Mouse (Mus musculus) adrenal gland, adult 18-20 months (tissue): ENCODE results near the gene Atp4b. TPM values are rescaled to one million over a fixed set of nuclear protein-coding genes. Genes with fewer than 3 reads are reported as not detected.

ENCODE experiments used
- DNase-seq, 2 experiments: peaks; one replicate each; pipeline ENCODE4 v3.0.0; 2021 to 2022; ENCODE audit warnings: low spot score in 2 of 2
- long read RNA-seq, 2 experiments: library from polyadenylated mRNA; stranded (forward); transcript quantifications; one replicate each; pipeline ENCODE4 v2.0.0; 2021
- total RNA-seq, 2 experiments: library from RNA; stranded (reverse); gene quantifications; 1 replicate in 1 of 2; 2 replicates in 1 of 2; pipeline ENCODE4 v1.2.3; 2021

Atp4b gene
- 1 to 10 TPM in 1 of 2 experiments, under 1 TPM in 1; 0.60 to 5.0 TPM for total RNA-seq
- long read RNA-seq, experiment 1 = 0 reads
- long read RNA-seq, experiment 2 = 0 reads

DNA sequence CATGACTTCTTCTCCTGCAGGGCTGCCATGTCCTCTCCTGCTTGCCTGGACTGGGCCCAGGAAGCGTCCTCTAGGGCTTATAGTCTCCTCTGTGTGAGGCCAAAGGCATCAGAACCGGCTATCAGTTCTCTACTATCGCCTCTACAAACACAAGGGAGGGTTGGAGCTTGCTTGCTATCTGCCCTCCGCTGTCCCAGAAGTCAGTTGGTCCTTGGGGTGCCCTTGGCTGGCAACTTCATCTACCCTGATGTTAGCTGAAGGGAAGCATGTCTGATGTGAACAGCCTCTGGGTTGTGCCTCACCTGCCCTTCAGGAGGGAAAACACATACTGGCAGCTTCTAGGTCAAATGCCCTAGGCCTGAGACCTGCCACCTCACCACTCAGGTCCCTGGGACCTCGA lies at the start of gene Atp4b:
Atp4b (minus strand) TSS at position 101 of the 400 bp plus-strand sequence.
- DNase-seq = no peak

DNA sequence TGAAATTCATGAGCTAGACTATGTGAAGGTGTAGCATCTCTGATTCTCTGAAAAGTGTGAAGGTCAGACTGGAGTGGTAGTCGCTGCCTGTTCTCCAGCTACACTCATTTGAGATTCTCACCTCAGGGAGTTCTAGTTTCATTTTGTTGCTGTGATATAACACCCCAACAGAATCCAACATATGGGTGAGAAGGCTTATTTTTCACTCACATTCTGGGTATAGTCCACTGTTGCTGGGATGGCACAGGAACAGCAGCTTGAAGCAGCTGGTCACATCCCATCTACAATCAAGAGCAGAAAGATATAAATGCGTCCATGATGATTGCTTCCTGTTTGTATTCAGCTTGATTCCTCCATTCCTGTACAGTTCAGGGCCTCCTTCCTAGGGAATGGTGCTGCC lies 45.5 kb upstream of the Atp4b start:
- no peak for DNase-seq

DNA sequence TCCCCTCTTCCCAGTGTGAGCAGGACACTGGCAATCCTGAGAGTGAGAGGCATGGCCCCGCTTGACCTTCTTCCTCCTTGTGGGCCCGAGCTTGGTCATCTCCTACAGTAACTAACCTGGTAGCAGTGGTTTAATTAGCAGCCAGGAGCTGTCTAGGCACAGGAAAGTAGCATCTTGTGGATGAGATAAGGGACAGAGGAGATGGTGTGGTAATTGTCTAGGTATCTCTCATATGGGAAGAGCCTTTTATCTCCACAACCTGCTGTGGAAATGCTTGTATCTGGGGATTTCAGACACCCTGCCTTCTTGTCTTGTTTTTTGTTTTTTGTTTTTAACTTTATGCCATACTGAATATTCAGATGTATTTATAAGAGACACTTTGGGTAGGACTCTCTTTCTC lies 40.9 kb upstream of the Atp4b start:
- no peak for DNase-seq

DNA sequence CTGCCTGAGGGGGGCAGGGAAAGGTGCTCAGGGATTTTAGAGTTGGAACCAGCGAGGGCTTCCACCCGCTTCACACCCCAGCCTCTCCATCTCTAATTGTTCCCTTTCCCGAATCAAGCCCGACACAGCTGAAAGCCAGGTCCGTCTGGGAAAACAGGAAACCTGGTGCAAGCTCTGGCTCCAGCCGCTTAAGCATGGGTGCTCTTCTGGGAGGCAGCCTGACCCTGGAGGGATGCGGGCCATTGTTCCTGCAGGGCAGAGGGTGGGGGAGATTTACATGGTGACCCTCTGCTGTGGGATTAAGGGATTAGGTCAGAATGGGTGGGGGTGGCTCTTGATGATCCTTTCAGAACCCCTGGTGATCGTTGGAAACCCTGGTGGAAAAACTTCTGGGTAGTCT lies 39.4 kb upstream of the Atp4b start:
- DNase-seq = no peak

DNA sequence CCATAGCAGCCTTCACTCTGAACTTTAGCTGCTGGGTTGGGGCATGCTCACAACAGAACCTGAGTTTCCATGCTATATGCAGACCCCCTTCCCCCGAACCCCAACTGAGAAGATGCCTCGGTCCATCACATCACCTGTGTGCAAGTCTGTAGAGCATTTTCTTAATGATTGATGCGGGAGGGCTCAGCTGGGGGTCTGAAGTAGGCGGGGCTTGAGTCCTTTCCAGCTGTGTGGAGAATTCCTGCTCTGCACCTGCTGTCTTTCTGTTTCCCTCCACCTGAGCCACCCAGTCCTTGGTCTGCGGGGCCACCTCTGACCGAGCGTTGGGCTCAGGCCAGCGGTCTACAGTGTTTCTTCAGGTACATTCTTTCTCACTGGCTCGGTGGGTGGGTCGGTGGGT lies 38.3 kb upstream of the Atp4b start, which contains the start of gene Tmem255b:
Tmem255b (plus strand) TSS at position 301 of the 400 bp plus-strand sequence.
- DNase-seq = no peak

DNA sequence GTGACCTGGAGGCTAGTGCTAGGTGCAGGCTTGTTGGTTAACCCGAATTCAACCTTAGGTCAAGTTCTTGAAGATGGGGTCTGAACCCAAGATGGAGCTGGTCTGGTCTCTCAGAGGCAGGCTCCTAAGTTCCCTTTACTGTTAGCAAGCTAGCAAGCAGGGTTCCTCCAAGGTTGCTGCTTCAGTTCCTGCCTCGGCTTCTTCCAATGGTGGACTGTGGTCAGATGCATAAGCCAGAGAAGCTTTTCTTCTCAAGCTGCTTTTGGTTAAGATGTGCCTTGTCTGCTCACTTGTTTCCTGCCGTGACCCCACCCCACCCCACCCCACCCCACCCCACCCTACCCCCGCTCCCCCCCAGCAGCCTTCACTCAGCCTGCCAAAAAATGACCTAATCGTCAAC lies 36.5 kb upstream of the Atp4b start:
- DNase-seq = no peak

DNA sequence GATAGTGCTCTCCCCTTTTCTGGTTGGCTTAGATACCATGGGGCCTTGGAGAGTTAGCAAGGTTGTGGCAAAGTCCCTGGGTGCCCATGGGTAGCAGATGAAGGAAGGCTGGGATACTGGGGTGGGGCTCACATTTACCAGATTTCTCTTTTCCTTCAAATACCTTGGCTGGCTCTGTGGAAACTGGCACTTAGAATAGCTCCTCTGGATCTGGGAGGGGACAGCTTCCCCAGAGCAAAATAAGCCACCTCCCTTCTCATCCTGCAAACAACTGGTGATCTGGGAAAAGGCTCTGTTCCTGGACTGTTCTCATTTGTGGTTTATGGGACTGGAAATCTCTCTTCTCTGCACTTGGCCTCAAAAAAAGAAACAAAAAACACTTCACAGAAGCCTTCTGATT lies 34.2 kb upstream of the Atp4b start:
- no peak for DNase-seq

DNA sequence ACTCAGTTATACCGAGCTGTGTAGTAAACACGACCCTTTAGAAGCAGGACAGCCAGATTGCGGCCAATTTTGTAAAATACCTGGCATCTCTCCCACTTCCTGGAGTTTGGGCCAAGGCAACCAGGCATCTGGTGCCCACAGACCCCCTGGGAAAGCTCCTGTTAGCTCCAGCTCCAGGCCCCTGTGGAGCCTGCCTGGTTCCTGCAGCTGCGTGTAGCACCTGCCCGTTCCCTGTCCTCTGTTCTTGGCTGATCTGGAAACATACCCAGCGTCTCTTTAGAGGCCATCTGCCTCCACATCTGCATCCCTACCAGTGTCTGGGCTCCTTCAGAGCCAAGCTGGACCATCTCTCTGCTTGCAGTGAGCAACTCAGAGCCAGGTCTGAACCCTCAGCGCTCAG lies 33.8 kb upstream of the Atp4b start:
- DNase-seq = no peak

DNA sequence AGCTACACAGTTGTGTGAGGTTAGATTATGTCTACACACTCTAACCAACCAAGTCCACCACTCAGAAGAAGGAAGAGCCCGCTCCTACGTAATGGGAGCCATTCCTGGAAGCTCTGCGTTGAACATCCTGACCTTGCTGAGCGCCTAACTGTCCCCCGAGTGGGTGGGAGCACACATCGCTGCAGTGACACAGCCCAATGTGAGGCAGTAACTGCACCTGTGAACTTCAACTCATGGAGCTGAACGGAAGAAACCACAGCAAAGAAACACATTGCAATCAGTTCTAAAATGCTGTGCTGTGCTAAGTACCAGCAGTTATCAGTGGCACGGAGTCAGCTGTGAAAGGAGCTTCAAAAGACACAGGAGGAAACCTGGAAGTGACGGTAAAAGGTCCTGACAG lies 31.5 kb upstream of the Atp4b start:
- no peak for DNase-seq

DNA sequence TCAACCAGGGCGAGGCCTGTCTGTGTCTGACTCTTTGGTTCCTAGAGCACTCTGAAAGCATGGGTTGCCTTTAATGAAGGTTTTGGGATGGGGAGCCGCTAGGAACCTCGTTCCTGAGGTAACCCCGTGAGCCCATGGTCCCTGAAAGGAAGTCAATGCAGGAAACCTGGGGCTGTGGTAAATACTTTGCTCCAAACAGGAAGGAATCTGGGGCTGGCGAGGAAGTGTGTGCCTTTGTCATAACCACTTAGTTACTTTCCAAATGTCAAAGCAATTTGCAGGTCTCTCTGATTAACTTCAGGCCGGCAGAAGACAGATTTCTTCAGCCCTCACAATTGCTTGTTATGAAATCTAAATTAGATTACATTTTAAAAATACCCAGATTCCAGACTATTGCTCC lies 30.7 kb upstream of the Atp4b start:
- no peak for DNase-seq

DNA sequence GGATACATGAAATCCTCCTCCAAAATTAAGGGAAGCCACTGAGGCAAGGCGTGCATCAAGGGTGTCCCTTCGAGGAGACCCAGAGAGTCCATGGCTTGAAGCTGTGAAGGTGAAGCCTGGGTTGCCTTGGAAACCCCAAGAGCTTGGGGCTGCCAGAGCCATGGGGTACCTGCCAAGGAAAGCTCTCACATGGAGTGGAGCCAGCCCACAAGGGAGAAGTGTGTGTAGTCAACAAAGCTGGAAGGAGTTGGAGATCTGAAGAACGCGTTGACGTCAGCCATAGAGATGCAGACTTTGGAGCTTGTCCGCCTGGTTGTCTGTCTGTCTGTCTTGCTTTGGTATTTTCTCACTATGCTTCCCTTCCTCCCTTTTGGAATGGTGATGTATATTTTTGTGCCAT lies 24.3 kb upstream of the Atp4b start:
- DNase-seq = no peak

DNA sequence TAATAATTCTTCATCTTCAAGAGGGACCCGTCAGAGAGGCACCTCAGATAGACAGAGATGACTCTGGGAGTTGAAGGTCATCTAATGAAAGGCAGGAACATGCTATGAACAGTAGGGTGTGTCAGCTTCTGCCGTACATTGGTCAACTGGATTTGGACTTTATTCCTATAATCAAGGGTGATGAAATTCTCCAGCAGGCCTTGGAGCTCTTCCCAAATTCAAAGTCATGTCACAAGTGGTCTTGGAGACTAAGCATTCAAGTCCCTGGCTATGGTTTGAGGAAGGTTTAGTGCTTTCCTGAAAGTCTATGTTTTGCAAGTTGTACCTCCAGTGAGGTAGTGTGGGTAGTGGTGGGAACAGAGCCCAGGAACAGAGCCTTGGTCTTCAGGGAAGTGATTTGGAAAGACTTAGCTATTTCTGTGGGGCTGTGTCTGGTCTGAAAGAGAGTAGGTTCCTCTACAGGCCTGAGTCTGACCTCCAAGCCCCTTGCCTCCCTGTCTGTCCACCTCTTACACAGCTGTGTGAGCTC lies 22.6 kb upstream of the Atp4b start:
- no peak for DNase-seq

DNA sequence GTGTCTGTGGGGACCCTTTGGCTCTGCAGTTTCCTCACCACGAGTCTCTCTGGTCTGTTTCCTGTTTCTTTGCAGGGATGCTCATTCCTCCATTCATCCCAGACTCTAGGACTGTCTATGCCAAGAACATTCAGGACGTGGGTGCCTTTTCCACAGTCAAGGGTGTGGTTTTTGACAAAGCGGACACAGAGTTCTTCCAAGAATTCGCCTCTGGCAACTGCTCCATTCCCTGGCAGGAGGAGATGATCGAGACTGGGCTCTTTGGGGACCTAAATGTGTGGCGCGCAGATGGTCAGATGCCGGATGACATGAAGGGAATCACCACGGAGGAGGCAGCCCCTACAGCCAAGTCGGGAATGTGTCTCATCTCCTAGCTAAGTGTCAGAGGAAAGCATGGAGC lies 19.3 kb upstream of the Atp4b start:
- no peak for DNase-seq

DNA sequence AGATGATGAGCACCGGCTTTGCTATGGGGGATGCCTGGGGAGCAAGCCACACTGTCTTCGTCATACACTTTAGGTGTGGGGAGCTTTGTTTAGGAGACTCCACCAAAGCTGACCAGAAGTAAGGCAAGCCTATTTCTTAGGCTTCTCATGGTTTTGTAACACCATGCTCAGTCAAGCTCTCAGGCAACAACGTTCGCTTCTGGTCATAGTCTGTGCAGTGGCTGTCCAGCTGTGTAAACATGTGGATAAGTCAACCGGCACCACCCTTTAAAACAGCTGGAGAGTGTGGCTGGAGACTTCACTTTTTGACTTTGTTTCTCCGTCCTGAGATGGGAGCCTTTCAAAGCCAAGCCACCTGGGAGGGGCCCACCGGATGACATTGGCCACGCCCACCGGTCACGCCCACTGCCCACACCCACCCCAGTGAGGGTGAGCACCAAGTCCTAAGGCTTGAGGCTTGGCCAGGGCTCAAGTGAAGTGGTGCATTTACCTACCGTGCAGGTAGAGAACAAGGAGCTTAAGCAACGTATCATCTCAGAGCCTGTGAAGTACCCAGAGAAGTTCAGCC lies 17.3 kb upstream of the Atp4b start:
- no peak for DNase-seq

DNA sequence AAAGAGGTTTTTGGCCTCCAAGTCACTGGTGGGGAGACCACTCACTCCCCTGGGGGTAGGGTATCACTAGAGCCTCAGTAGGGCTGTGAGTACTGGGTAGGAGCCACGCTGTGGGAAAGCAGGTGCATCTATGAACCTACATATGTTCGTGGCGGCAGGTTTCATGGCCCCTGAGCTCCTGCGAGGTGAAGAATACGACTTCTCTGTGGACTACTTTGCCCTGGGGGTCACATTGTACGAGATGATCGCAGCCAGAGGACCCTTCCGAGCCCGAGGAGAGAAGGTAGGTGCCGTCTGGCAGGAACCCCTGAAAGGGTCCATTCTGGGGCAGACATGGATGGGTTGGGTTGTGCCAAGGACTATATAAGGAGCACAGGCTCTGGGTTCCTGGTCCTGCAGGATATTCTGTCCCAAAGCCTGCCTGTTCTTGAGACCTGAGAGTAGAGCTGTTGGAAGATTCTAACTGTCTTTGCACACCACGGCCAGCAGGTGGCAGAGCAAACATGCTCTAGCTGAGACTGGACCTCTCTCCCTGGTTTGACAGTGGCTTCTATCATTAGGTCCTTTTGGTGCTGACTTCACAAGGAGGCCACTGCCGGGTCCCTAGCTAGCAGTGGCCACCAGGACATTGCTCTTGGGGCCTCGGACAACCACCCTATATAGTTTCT lies 16.4 kb upstream of the Atp4b start:
- DNase-seq = peak; percentile 32 to 63

DNA sequence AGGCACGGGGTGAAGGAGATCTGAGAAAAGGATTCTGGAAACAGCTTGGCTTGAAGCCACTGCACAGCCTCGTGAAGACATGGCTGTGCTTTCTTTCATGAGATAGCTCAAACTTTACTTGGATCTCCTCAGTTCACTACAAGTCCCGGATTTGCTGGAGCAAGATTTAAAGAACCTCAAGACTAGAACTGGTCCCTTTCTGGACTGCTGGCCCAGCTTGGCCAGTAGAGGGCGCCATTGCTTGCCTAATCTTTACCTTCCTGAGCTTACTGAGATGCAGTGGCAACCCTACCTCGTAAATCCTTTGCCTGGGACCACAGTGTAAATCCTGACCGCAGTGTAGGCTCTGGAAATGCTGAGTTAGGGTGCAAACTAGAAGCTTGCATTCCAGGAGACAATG lies 15.0 kb upstream of the Atp4b start:
- peak; percentile 51 to 64 for DNase-seq

DNA sequence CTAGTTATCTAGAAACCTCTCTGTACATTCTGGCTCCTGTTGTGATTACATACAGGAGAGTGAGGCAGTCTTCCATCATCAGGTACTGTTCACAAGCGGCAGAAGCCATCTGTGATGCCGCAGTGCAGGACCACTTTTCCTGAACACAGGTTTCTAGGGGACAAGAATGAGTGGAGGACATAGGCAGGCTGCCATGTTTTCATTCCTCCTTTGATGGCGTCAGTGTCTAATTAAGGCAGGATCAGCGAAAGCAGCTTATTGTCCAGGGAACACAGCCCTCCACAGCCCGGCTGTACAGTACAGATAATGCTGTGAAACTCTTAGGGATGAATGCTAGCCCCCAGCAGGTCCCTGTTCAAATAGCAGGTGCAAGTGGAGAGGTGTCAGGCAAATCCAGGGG lies 9.4 kb upstream of the Atp4b start:
- DNase-seq = no peak

DNA sequence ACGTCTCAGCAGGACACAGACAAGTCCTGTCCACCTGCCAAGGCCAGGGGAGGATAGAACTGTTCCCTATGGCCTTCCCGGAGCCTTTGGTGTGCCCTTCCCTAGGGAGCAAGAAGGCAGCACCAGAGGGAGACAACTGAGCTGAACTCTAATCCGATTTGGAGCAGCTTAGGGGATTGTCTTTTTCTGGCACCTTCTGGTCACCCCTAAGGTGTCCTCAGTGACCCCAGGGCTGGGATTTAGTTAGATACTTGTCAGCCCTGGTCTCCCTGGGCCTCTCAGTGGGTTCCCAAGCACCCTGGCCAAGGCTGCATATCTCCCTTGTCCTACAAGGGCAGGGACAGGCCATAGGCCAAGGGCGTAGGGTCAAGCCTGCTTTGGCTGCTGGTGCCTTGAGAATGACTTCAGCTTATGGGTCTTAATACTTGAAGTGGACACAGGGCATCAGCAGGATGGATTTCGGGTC lies 8.1 kb upstream of the Atp4b start, which contains the start of gene Grk1:
Grk1 (plus strand) TSS at position 416 of the 466 bp plus-strand sequence.
- DNase-seq = no peak

DNA sequence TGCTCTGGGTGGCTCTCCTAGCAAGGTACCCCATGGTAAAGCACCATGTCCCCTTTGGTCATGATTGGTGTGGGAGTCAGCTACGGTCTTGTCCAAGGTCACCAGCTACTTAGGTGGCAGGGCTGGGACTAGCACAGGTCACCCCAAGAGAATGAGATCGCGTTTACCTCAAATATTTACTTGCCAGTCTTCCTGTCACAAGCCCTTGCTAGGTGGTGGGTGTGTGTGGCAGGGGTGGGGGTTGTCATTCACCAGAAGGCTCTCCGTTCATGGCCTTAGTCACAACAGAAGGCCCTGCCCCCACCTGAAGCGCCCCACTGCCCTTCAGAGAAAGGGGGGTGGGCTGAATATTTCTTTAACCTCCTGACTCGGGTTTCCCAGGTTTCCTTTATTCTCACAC lies 6.9 kb upstream of the Atp4b start:
- no peak for DNase-seq

DNA sequence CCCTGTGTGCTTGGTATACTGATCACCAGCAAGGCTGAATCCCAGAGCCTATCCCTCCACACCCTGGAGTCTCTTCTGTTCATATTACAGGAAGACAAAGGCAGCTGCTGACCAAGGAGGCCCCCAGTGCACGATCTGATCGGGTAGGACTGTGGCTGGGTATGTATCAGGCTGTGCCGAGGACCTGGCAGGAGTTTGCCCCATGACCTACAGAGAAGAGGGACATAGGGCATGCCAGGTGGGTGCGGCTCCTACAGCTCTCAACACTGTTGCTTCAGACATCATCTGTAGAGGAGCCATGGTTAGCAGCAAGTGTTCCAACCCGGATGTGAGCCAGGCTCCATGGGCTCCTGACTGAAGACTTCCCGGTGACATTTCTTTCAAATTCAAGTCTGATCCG lies 2.8 kb downstream of the Atp4b start:
- DNase-seq = no peak

DNA sequence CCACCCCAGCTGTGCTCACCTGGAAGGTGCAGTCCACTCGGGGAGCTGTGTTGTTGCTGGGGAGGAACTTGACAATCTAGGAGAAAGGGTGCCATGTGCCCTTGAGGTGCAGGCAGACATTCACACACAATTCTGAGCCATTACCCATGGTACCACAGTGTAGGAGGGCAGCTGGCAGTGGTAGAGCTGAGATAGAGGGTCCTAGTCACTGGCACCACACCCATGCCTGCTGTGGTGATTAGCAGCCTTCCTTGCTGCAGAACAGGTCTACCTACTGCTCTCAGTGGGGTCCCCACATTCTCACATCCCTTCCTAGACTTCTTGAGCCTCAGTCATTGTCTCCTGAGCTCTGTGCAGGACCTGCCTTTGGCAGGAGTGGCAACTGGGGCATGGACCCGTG lies 7.9 kb downstream of the Atp4b start:
- no peak for DNase-seq

DNA sequence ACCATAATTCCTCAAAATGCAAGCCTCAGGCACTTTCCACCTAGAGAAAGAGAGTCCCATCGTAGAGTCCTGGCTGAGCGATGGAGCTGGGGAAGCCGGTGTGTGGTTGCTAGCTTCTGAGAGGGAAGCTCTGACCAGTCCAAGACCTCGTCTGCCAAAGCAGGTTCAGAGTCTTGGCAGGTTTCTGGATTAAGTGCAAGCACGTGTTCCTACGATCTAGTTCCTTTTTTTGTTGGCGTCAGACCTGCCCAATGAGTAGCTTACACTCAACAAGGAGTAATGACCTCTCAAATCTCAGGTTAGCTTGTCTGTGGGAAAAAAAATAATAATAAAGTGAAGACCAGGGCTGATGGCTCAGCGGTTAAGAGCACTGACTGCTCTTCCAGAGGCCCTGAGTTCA lies 8.9 kb downstream of the Atp4b start:
- no peak for DNase-seq

DNA sequence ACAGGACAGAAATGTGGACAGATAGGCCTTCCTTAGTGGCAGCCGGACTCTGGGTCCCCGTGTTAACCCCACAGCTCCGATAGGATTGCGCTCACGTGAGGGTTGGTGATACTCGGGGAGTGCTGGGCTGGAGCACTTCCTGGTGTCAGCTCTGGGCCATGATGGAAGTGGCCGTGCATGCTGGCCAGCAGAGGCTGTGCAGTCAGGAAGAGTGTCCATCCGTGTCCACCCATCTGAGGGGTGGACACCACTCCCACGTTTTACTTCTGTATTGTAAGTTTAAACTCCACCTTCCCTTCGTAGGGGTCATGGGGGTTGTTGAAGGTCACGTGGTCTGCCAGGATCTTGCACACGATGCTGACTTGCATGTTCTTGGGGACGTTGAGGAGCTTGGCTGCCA lies 10.3 kb downstream of the Atp4b start:
- no peak for DNase-seq
